ENCODE assay signal across 25 mouse cellular contexts in the genomic region with DNA sequence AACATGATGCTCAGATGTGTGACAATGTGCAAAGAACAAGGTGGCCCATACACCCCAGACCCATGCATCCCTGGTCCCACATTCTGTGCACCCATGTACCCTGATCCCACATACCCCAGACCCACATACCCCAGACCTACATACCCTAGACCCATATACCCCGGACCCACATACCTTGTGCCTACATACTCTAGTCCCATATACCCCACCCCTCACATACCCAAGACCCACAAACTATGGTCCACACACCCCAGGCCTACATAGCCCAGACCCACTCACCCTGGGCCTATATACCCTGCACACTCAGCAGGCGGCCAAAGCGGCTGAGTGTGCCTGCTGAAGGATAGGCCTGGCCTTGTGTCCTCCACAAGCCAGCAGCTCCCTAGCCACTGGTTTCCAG. TPM values are rescaled to one million over a fixed set of nuclear protein-coding genes. Genes with fewer than 3 reads are reported as not detected.
DNase-seq lines count a peak whose midpoint lies in the region; ATAC-seq lines count a peak whose summit lies in the region.
"Had no signal": no experiment of that assay in that cellular context is flagged by ENCODE, and none has a peak within 500 bp of the region (broad histone marks: within the 10 kb centered on the region; RNA-seq: fewer than 3 reads in every experiment).

No protein-coding gene starts in this region.

- H3K9ac ChIP-seq in forebrain, embryonic 16.5 days (replicated peaks; ENCODE audit: low read depth, low read length): no peak overlapping the region
- H3K9ac ChIP-seq in forebrain, embryonic 14.5 days (ENCODE audit: low read length): no peak overlapping the region
- H3K9ac ChIP-seq in midbrain, embryonic 11.5 days (ENCODE audit: low read length): no peak overlapping the region
- no peak overlapping the region for H3K9ac ChIP-seq in embryonic facial prominence, embryonic 12.5 days
- H3K9ac ChIP-seq: embryonic facial prominence, embryonic 15.5 days; forebrain, embryonic 12.5 days; forebrain, postnatal 0 days; hindbrain, embryonic 12.5 days; hindbrain, embryonic 15.5 days had no signal

- no peaks in the 10 kb centered on the region for H3K9me3 ChIP-seq in forebrain, embryonic 16.5 days (ENCODE audit: control insufficient read depth, low read length)
- H3K9me3 ChIP-seq in forebrain, embryonic 14.5 days (replicated peaks; ENCODE audit: control insufficient read depth, low read length): no peaks in the 10 kb centered on the region
- H3K9me3 ChIP-seq in midbrain, embryonic 11.5 days (ENCODE audit: control insufficient read depth, low read length): no peaks in the 10 kb centered on the region
- H3K9me3 ChIP-seq in midbrain, embryonic 10.5 days (replicated peaks): no peaks in the 10 kb centered on the region
- no peaks in the 10 kb centered on the region for H3K9me3 ChIP-seq in embryonic facial prominence, embryonic 12.5 days
- H3K9me3 ChIP-seq: embryonic facial prominence, embryonic 15.5 days; forebrain, embryonic 12.5 days; G1E; hindbrain, embryonic 12.5 days; hindbrain, embryonic 15.5 days had no signal

- H3K4me3 ChIP-seq in forebrain, embryonic 16.5 days (replicated peaks; ENCODE audit: low read length): no peak overlapping the region
- no peak overlapping the region for H3K4me3 ChIP-seq in forebrain, embryonic 14.5 days (ENCODE audit: low read depth, low read length)
- H3K4me3 ChIP-seq in midbrain, embryonic 11.5 days (ENCODE audit: low read depth, low read length): no peak overlapping the region
- H3K4me3 ChIP-seq in midbrain, embryonic 10.5 days: no peak overlapping the region
- no peak overlapping the region for H3K4me3 ChIP-seq in embryonic facial prominence, embryonic 12.5 days
- H3K4me3 ChIP-seq: embryonic facial prominence, embryonic 15.5 days; erythroblast, embryonic 14.5 days; forebrain, embryonic 12.5 days; gastrocnemius, adult 2 months; hindbrain, embryonic 12.5 days; hindbrain, embryonic 15.5 days had no signal

- DNase-seq in forebrain, embryonic 14.5 days (ENCODE audit: low spot score): no peak
- DNase-seq in midbrain, embryonic 11.5 days (ENCODE audit: low spot score, missing footprints): peak; percentile 14
- no peak for DNase-seq in midbrain, embryonic 10.5 days (ENCODE audit: low spot score)
- DNase-seq: adrenal gland, postnatal 10 days; adrenal gland, postnatal 36 days; B cell, adult 2 months; cerebellum, adult 18-20 months; cerebellum, adult 9-10 months; cerebellum, postnatal 14 days; forebrain, postnatal 0 days; gastrocnemius, adult 2 months; gastrocnemius, postnatal 14 days; heart, adult 11 months had no signal

- H3K36me3 ChIP-seq in forebrain, embryonic 16.5 days (ENCODE audit: control insufficient read depth, insufficient read depth): peaks cover 29% of the 10 kb centered on the region
- H3K36me3 ChIP-seq in forebrain, embryonic 14.5 days (ENCODE audit: control insufficient read depth, insufficient read depth, low read length): peaks cover 71% of the 10 kb centered on the region
- H3K36me3 ChIP-seq in midbrain, embryonic 11.5 days (ENCODE audit: control insufficient read depth, insufficient read depth, low read length): peaks cover 10% of the 10 kb centered on the region; the same call in 1 of the 2 replicates
- H3K36me3 ChIP-seq in midbrain, embryonic 10.5 days: peaks cover 96% of the 10 kb centered on the region
- H3K36me3 ChIP-seq in embryonic facial prominence, embryonic 12.5 days: peaks cover 92% of the 10 kb centered on the region
- H3K36me3 ChIP-seq: G1E had no signal

- 91% methylated on average over 3 of the region's 3 CpGs for WGBS in forebrain, embryonic 16.5 days
- WGBS in forebrain, embryonic 14.5 days: 95% methylated on average over 3 of the region's 3 CpGs
- 93% methylated on average over 3 of the region's 3 CpGs for WGBS in midbrain, embryonic 11.5 days
- 88% methylated on average over 3 of the region's 3 CpGs for WGBS in midbrain, embryonic 10.5 days
- WGBS in embryonic facial prominence, embryonic 12.5 days: 89% methylated on average over 3 of the region's 3 CpGs

- H3K4me1 ChIP-seq in forebrain, embryonic 16.5 days (replicated peaks; ENCODE audit: control insufficient read depth, insufficient read depth, low read length): no peaks in the 10 kb centered on the region
- no peaks in the 10 kb centered on the region for H3K4me1 ChIP-seq in forebrain, embryonic 14.5 days (ENCODE audit: control insufficient read depth, insufficient read depth, low read length)
- H3K4me1 ChIP-seq in midbrain, embryonic 11.5 days (ENCODE audit: control insufficient read depth, insufficient read depth, low read length): no peaks in the 10 kb centered on the region
- H3K4me1 ChIP-seq in midbrain, embryonic 10.5 days: no peaks in the 10 kb centered on the region
- no peaks in the 10 kb centered on the region for H3K4me1 ChIP-seq in embryonic facial prominence, embryonic 12.5 days
- H3K4me1 ChIP-seq: embryonic facial prominence, embryonic 15.5 days; forebrain, embryonic 12.5 days; hindbrain, embryonic 12.5 days; hindbrain, embryonic 15.5 days had no signal

- no peak overlapping the region for H3K27ac ChIP-seq in forebrain, embryonic 16.5 days (ENCODE audit: low read length)
- no peak overlapping the region for H3K27ac ChIP-seq in forebrain, embryonic 14.5 days (ENCODE audit: low read depth, low read length)
- no peak overlapping the region for H3K27ac ChIP-seq in midbrain, embryonic 11.5 days (ENCODE audit: low read depth, low read length)
- no peak overlapping the region for H3K27ac ChIP-seq in midbrain, embryonic 10.5 days (replicated peaks)
- no peak overlapping the region for H3K27ac ChIP-seq in embryonic facial prominence, embryonic 12.5 days
- H3K27ac ChIP-seq: embryonic facial prominence, embryonic 15.5 days; forebrain, embryonic 12.5 days; gastrocnemius, adult 2 months; hindbrain, embryonic 12.5 days; hindbrain, embryonic 15.5 days had no signal

- H3K4me2 ChIP-seq in forebrain, embryonic 16.5 days (ENCODE audit: low read length): no peak overlapping the region
- H3K4me2 ChIP-seq in forebrain, embryonic 14.5 days (ENCODE audit: low read length): no peak overlapping the region
- H3K4me2 ChIP-seq in midbrain, embryonic 11.5 days: no peak overlapping the region
- no peak overlapping the region for H3K4me2 ChIP-seq in embryonic facial prominence, embryonic 12.5 days (replicated peaks)
- H3K4me2 ChIP-seq: embryonic facial prominence, embryonic 15.5 days; forebrain, embryonic 12.5 days; heart, embryonic 11.5 days; hindbrain, embryonic 12.5 days; hindbrain, embryonic 15.5 days had no signal

- no peaks in the 10 kb centered on the region for H3K27me3 ChIP-seq in forebrain, embryonic 16.5 days (replicated peaks; ENCODE audit: control insufficient read depth, insufficient read depth, low read length)
- H3K27me3 ChIP-seq in forebrain, embryonic 14.5 days (replicated peaks; ENCODE audit: control insufficient read depth, insufficient read depth, low read length): no peaks in the 10 kb centered on the region
- H3K27me3 ChIP-seq in midbrain, embryonic 11.5 days (ENCODE audit: control insufficient read depth, insufficient read depth, low read length): no peaks in the 10 kb centered on the region
- H3K27me3 ChIP-seq in midbrain, embryonic 10.5 days (ENCODE audit: low read depth, poor library complexity, severe bottlenecking): no peaks in the 10 kb centered on the region
- H3K27me3 ChIP-seq in embryonic facial prominence, embryonic 12.5 days: no peaks in the 10 kb centered on the region
- H3K27me3 ChIP-seq: embryonic facial prominence, embryonic 15.5 days; forebrain, embryonic 12.5 days; hindbrain, embryonic 12.5 days; hindbrain, embryonic 15.5 days; Patski had no signal

- 0 out of 2 replicates have a peak, but pooled peaks have one; percentile 40 for ATAC-seq in forebrain, embryonic 16.5 days
- ATAC-seq in forebrain, embryonic 14.5 days: no peak
- no peak for ATAC-seq in midbrain, embryonic 11.5 days (ENCODE audit: low FRiP score)
- ATAC-seq in embryonic facial prominence, embryonic 12.5 days (ENCODE audit: insufficient number of reproducible peaks, insufficient read depth, low FRiP score, low TSS enrichment): 0 out of 2 replicates have a peak, but pooled peaks have one; percentile 58
- no peak for ATAC-seq in erythroblast, adult 5-6 weeks (replicated peaks; ENCODE audit: low FRiP score, poor library complexity, severe bottlenecking)
- ATAC-seq: forebrain, postnatal 0 days; Patski had no signal

RNA-seq across cellular contexts. Expression of a gene that starts 16.3 kb away (rescaled TPM):
- 99.9 and 109 TPM in 2 replicates for polyA plus RNA-seq in forebrain, embryonic 16.5 days (2015; fragmentation: Nextera tagmentation; extraction: Ambion mirVana)
- 77.3 and 98.6 TPM in 2 replicates for polyA plus RNA-seq in forebrain, embryonic 14.5 days (2014; fragmentation: Nextera tagmentation; extraction: Ambion mirVana)
- 52.8 and 58.9 TPM in 2 replicates for polyA plus RNA-seq in midbrain, embryonic 11.5 days (2014; fragmentation: Nextera tagmentation; extraction: Ambion mirVana)
- polyA plus RNA-seq in midbrain, embryonic 10.5 days (2016; fragmentation: Nextera tagmentation; extraction: Ambion mirVana): 33.1 and 44.4 TPM in 2 replicates
- polyA plus RNA-seq in embryonic facial prominence, embryonic 12.5 days (2016; fragmentation: Nextera tagmentation; extraction: Ambion mirVana): 77.9 and 82.5 TPM in 2 replicates
- not detected in 2 replicates for total RNA-seq in erythroblast, adult 5-6 weeks (2015; ENCODE audit: low replicate concordance)
- 0.42 TPM in 1 of 2 replicates, not detected in the other for total RNA-seq in erythroblast, adult 5-6 weeks (2017; ENCODE audit: low replicate concordance)
- total RNA-seq: hematopoietic stem cell, adult 5-6 weeks had no signal
- polyA plus RNA-seq: G1E had no signal

RNA-seq across cellular contexts. Expression of a gene that starts 37.8 kb away (rescaled TPM):
- 60.3 and 72.0 TPM in 2 replicates for polyA plus RNA-seq in forebrain, embryonic 16.5 days (2015; fragmentation: Nextera tagmentation; extraction: Ambion mirVana)
- polyA plus RNA-seq in forebrain, embryonic 14.5 days (2014; fragmentation: Nextera tagmentation; extraction: Ambion mirVana): 57.4 and 60.6 TPM in 2 replicates
- 65.5 and 65.7 TPM in 2 replicates for polyA plus RNA-seq in midbrain, embryonic 11.5 days (2014; fragmentation: Nextera tagmentation; extraction: Ambion mirVana)
- polyA plus RNA-seq in midbrain, embryonic 10.5 days (2016; fragmentation: Nextera tagmentation; extraction: Ambion mirVana): 55.4 and 63.0 TPM in 2 replicates
- polyA plus RNA-seq in embryonic facial prominence, embryonic 12.5 days (2016; fragmentation: Nextera tagmentation; extraction: Ambion mirVana): 55.5 and 58.5 TPM in 2 replicates
- total RNA-seq in erythroblast, adult 5-6 weeks (2015; ENCODE audit: low replicate concordance): 4.2 and 12.1 TPM in 2 replicates
- total RNA-seq in erythroblast, adult 5-6 weeks (2017; ENCODE audit: low replicate concordance): 8.9 and 12.6 TPM in 2 replicates

RNA-seq across cellular contexts. Expression of a gene that starts 51.2 kb away (rescaled TPM):
- polyA plus RNA-seq in forebrain, embryonic 16.5 days (2015; fragmentation: Nextera tagmentation; extraction: Ambion mirVana): 31.9 and 32.7 TPM in 2 replicates
- polyA plus RNA-seq in forebrain, embryonic 14.5 days (2014; fragmentation: Nextera tagmentation; extraction: Ambion mirVana): 23.8 and 29.9 TPM in 2 replicates
- 19.5 and 20.1 TPM in 2 replicates for polyA plus RNA-seq in midbrain, embryonic 11.5 days (2014; fragmentation: Nextera tagmentation; extraction: Ambion mirVana)
- polyA plus RNA-seq in midbrain, embryonic 10.5 days (2016; fragmentation: Nextera tagmentation; extraction: Ambion mirVana): 16.2 and 20.4 TPM in 2 replicates
- 19.5 and 21.1 TPM in 2 replicates for polyA plus RNA-seq in embryonic facial prominence, embryonic 12.5 days (2016; fragmentation: Nextera tagmentation; extraction: Ambion mirVana)
- total RNA-seq in erythroblast, adult 5-6 weeks (2015; ENCODE audit: low replicate concordance): 0.19 and 4.0 TPM in 2 replicates
- total RNA-seq in erythroblast, adult 5-6 weeks (2017; ENCODE audit: low replicate concordance): 4.2 and 4.6 TPM in 2 replicates

Comparison
In these comparisons a context has a peak if more than half of its experiments do, and no peak if none do; other contexts are left out.
1. ATAC-seq: peak in forebrain, embryonic 16.5 days (single experiment) and embryonic facial prominence, embryonic 12.5 days (single experiment); none in forebrain, embryonic 14.5 days (single experiment), midbrain, embryonic 11.5 days (single experiment) and erythroblast, adult 5-6 weeks (single experiment).